ENCODE assay signal across 7 mouse cellular contexts in genomic region chr8:123234918-123235519, GRCm38 (mm10). TPM values are rescaled to one million over a fixed set of nuclear protein-coding genes. Genes with fewer than 3 reads are reported as not detected.
DNase-seq lines count a peak whose midpoint lies in the region; TF ChIP-seq lines count a peak whose summit lies in the region.

No protein-coding gene starts in this region.

- TF ChIP-seq POLR2A in spleen, adult 2 months (IDR thresholded peaks at IDR 0.05; ENCODE audit: low read depth, low read length): no peak

- H3K4me3 ChIP-seq in spleen, adult 2 months (ENCODE audit: extremely low read depth, insufficient read depth, insufficient read length): peak overlapping the region; percentile 98; the same call in 1 of the 2 replicates
- peak overlapping the region; percentile 57 for H3K4me3 ChIP-seq in hindbrain, embryonic 10.5 days
- H3K4me3 ChIP-seq in limb, embryonic 10.5 days: peak overlapping the region; percentile 55

- no peak for DNase-seq in spleen, adult 2 months (ENCODE audit: low read depth in 1 of 2, low spot score in 2 of 2)
- DNase-seq in spleen, adult 18-20 months: no peak
- DNase-seq in cerebellum, postnatal 10 days: peak; percentile 75 to 78
- no peak for DNase-seq in hindbrain, embryonic 10.5 days (ENCODE audit: low spot score)
- DNase-seq in limb, embryonic 10.5 days (ENCODE audit: low spot score): no peak
- DNase-seq in right cerebral cortex, adult 18-20 months: peak; percentile 90
- DNase-seq in gastrocnemius, adult 8-10 months (ENCODE audit: low spot score in 2 of 2): no peak

- WGBS in spleen, adult 2 months: 39% methylated on average over 13 of the region's 13 CpGs
- 34% methylated on average over 13 of the region's 13 CpGs for WGBS in hindbrain, embryonic 10.5 days
- WGBS in limb, embryonic 10.5 days: 42% methylated on average over 13 of the region's 13 CpGs

- no peak for TF ChIP-seq CTCF in spleen, adult 2 months (IDR thresholded peaks at IDR 0.05; ENCODE audit: extremely low read depth, insufficient read depth, insufficient read length, insufficient replicate concordance)

- no peaks in the 10 kb centered on the region for H3K27me3 ChIP-seq in spleen, adult 2 months (ENCODE audit: control insufficient read depth, insufficient read depth, low read length)
- H3K27me3 ChIP-seq in hindbrain, embryonic 10.5 days (ENCODE audit: insufficient read depth, poor library complexity, severe bottlenecking): peaks cover 44% of the 10 kb centered on the region
- H3K27me3 ChIP-seq in limb, embryonic 10.5 days (ENCODE audit: low read depth, poor library complexity, severe bottlenecking): peaks cover 58% of the 10 kb centered on the region

- no peaks in the 10 kb centered on the region for H3K36me3 ChIP-seq in spleen, adult 2 months (ENCODE audit: control insufficient read depth, insufficient read depth, low read length)
- peaks cover 9% of the 10 kb centered on the region for H3K36me3 ChIP-seq in hindbrain, embryonic 10.5 days
- H3K36me3 ChIP-seq in limb, embryonic 10.5 days: peaks cover 9% of the 10 kb centered on the region

- H3K4me1 ChIP-seq in spleen, adult 2 months (ENCODE audit: control insufficient read depth, insufficient read depth, insufficient read length): peaks cover 7% of the 10 kb centered on the region
- H3K4me1 ChIP-seq in hindbrain, embryonic 10.5 days (replicated peaks): peaks cover 52% of the 10 kb centered on the region
- peaks cover 27% of the 10 kb centered on the region for H3K4me1 ChIP-seq in limb, embryonic 10.5 days

- no peaks in the 10 kb centered on the region for H3K9me3 ChIP-seq in hindbrain, embryonic 10.5 days
- no peaks in the 10 kb centered on the region for H3K9me3 ChIP-seq in limb, embryonic 10.5 days (replicated peaks)

- H3K27ac ChIP-seq in spleen, adult 2 months (ENCODE audit: insufficient read depth, low read length): no peak overlapping the region
- H3K27ac ChIP-seq in hindbrain, embryonic 10.5 days: 0 out of 2 replicates have a peak overlapping the region, but pooled peaks have one; percentile 5
- no peak overlapping the region for H3K27ac ChIP-seq in limb, embryonic 10.5 days

RNA-seq across cellular contexts. Expression of gene Spata2l, which starts 1.0 kb away (rescaled TPM):
- 12.1 and 13.9 TPM in 2 replicates for polyA plus RNA-seq in spleen, adult 2 months (2012; rRNA removed)
- polyA plus RNA-seq in hindbrain, embryonic 10.5 days (2016; fragmentation: Nextera tagmentation; extraction: Ambion mirVana): 2.3 and 3.3 TPM in 2 replicates
- 0.75 and 1.6 TPM in 2 replicates for polyA plus RNA-seq in limb, embryonic 10.5 days (2016; fragmentation: Nextera tagmentation; extraction: Ambion mirVana)
- 1 to 10 TPM in 3 of 4 experiments, under 1 TPM in 1; 0.97 to 1.8 (median 1.3) TPM for total RNA-seq in gastrocnemius, adult 8-10 months (2022)

RNA-seq across cellular contexts. Expression of gene Cdk10, which starts 10.4 kb away (rescaled TPM):
- polyA plus RNA-seq in spleen, adult 2 months (2012; rRNA removed): 39.2 and 45.2 TPM in 2 replicates
- polyA plus RNA-seq in hindbrain, embryonic 10.5 days (2016; fragmentation: Nextera tagmentation; extraction: Ambion mirVana): 36.7 and 37.2 TPM in 2 replicates
- polyA plus RNA-seq in limb, embryonic 10.5 days (2016; fragmentation: Nextera tagmentation; extraction: Ambion mirVana): 33.6 and 34.7 TPM in 2 replicates
- total RNA-seq in gastrocnemius, adult 8-10 months (2022): 10 to 100 TPM in 3 of 4 experiments, 1 to 10 TPM in 1; 9.7 to 14.3 (median 12.0) TPM

RNA-seq across cellular contexts. Expression of gene Zfp276, which starts 19.0 kb away (rescaled TPM):
- 32.6 and 38.7 TPM in 2 replicates for polyA plus RNA-seq in spleen, adult 2 months (2012; rRNA removed)
- polyA plus RNA-seq in hindbrain, embryonic 10.5 days (2016; fragmentation: Nextera tagmentation; extraction: Ambion mirVana): 30.6 and 36.0 TPM in 2 replicates
- polyA plus RNA-seq in limb, embryonic 10.5 days (2016; fragmentation: Nextera tagmentation; extraction: Ambion mirVana): 23.9 and 27.9 TPM in 2 replicates
- 1 to 10 TPM; 3.8 to 8.4 (median 5.4) TPM for total RNA-seq in gastrocnemius, adult 8-10 months (2022)

RNA-seq across cellular contexts. Expression of gene Vps9d1, which starts 19.1 kb away (rescaled TPM):
- polyA plus RNA-seq in spleen, adult 2 months (2012; rRNA removed): 55.7 and 110 TPM in 2 replicates
- polyA plus RNA-seq in hindbrain, embryonic 10.5 days (2016; fragmentation: Nextera tagmentation; extraction: Ambion mirVana): 26.8 and 31.7 TPM in 2 replicates
- polyA plus RNA-seq in limb, embryonic 10.5 days (2016; fragmentation: Nextera tagmentation; extraction: Ambion mirVana): 19.0 and 26.7 TPM in 2 replicates
- total RNA-seq in gastrocnemius, adult 8-10 months (2022): 10 to 100 TPM; 13.7 to 22.6 (median 21.7) TPM

RNA-seq across cellular contexts. Expression of gene Spata33, which starts 22.4 kb away (rescaled TPM):
- 0.09 and 0.42 TPM in 2 replicates for polyA plus RNA-seq in spleen, adult 2 months (2012; rRNA removed)
- polyA plus RNA-seq in hindbrain, embryonic 10.5 days (2016; fragmentation: Nextera tagmentation; extraction: Ambion mirVana): 5.3 and 5.7 TPM in 2 replicates
- polyA plus RNA-seq in limb, embryonic 10.5 days (2016; fragmentation: Nextera tagmentation; extraction: Ambion mirVana): 3.1 and 6.2 TPM in 2 replicates
- 1 to 10 TPM in 1 of 4 experiments, under 1 TPM in 3; 0.12 to 1.6 (median 0.58) TPM for total RNA-seq in gastrocnemius, adult 8-10 months (2022)

Comparison
In these comparisons a context has a peak if more than half of its experiments do, and no peak if none do; other contexts are left out.
1. DNase-seq: peak in cerebellum, postnatal 10 days (2 of 2) and right cerebral cortex, adult 18-20 months (single experiment); none in spleen, adult 2 months (0 of 2), spleen, adult 18-20 months (0 of 2), hindbrain, embryonic 10.5 days (single experiment), limb, embryonic 10.5 days (single experiment) and gastrocnemius, adult 8-10 months (0 of 2).
2. Peak in every context shown above with its lines, with median percentiles within 50 percentile points of each other: H3K4me3 ChIP-seq.